Mouse (Mus musculus): ENCODE measurements around the gene Zfp46. TPM values are rescaled to one million over a fixed set of nuclear protein-coding genes. Genes with fewer than 3 reads are reported as not detected.

The Zfp46 gene
- total and polyA plus RNA-seq, 3 experiments = 5.9 to 6.6 TPM; not detected in 1

DNA sequence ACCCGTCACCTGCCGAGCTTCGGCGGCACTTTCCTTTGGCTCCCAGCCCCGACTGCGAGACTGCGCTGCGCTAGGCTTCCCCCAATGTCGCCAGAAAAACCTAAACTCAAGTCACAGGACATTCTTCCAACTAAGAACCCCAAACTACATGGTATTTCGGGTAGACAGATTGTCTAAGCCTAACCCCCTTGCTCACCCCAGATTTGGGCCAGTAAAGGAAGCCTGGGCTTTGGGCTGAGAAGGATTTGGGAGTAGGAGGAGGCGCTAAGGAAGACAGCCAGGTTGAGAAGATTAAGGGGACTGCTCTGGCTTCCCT, 35.2 kb upstream of the Zfp46 start:
- Histone ChIP-seq H3K27me3 (ENCODE audit: control insufficient read depth in 1 of 2, insufficient read depth in 2 of 2, low read length in 2 of 2) (peaks cover 0 to 3% of the 10 kb centered on the region in 2 experiments; a peak in 2 of 4 replicates), H3K27ac (ENCODE audit: control insufficient read depth, low read depth, low read length) (no peak overlapping the region), H3K4me3 (ENCODE audit: control insufficient read depth in 1 of 2, insufficient read depth in 1 of 2, low read depth in 2 of 2, low read length in 2 of 2) (no peak overlapping the region), H3K79me2 (ENCODE audit: control insufficient read depth, insufficient read depth, low read length, poor library complexity) (no peaks in the 10 kb centered on the region), H3K36me3 (ENCODE audit: control insufficient read depth in 1 of 2, insufficient read depth in 2 of 2, low read length in 2 of 2) (no peaks in the 10 kb centered on the region), H3K9ac (ENCODE audit: control insufficient read depth, low read depth, low read length, poor library complexity, severe bottlenecking) (no peak overlapping the region), H3K9me3 (replicated peaks; ENCODE audit: insufficient read depth, low read length) (no peaks in the 10 kb centered on the region), H3K4me1 (ENCODE audit: control insufficient read depth in 1 of 2, insufficient read depth in 2 of 2, low read length in 2 of 2) (no peaks in the 10 kb centered on the region)
- TF ChIP-seq HCFC1 (IDR thresholded peaks at IDR 0.05; ENCODE audit: low read depth, low read length) = no peak
- no peak for TF ChIP-seq SMC3 (IDR thresholded peaks at IDR 0.05; ENCODE audit: low read depth, low read length)
- no peak for TF ChIP-seq TAL1 (IDR thresholded peaks at IDR 0.05; ENCODE audit: low read length)
- TF ChIP-seq KAT2A (conservative IDR thresholded peaks at IDR 0.05; ENCODE audit: low read depth, low read length) = no peak
- TF ChIP-seq USF1 (IDR thresholded peaks at IDR 0.05; ENCODE audit: low read depth, low read length) = no peak
- no peak for TF ChIP-seq MAX (IDR thresholded peaks at IDR 0.05; ENCODE audit: low read length)
- TF ChIP-seq CTCF (IDR thresholded peaks at IDR 0.05 in 2 of 3, conservative IDR thresholded peaks at IDR 0.05 in 1 of 3; ENCODE audit: control insufficient read depth in 1 of 3, insufficient read depth in 1 of 3, low read depth in 2 of 3, low read length in 3 of 3, poor library complexity in 1 of 3, severe bottlenecking in 1 of 3) = no peak
- TF ChIP-seq POLR2AphosphoS5 (IDR thresholded peaks at IDR 0.05; ENCODE audit: borderline replicate concordance, low read depth, low read length) = no peak
- TF ChIP-seq POLR2AphosphoS2 (IDR thresholded peaks at IDR 0.05; ENCODE audit: low read length) = no peak
- TF ChIP-seq ZKSCAN1 (IDR thresholded peaks at IDR 0.05; ENCODE audit: low read depth, low read length) = no peak
- no peak for TF ChIP-seq RAD21 (IDR thresholded peaks at IDR 0.05; ENCODE audit: low read depth, low read length)
- TF ChIP-seq ELF1 (IDR thresholded peaks at IDR 0.05; ENCODE audit: low read depth, low read length) = no peak
- TF ChIP-seq BHLHE40 (IDR thresholded peaks at IDR 0.05; ENCODE audit: borderline replicate concordance, low read depth, low read length) = no peak
- no peak for DNase-seq (ENCODE audit: low read depth, low spot score)

DNA sequence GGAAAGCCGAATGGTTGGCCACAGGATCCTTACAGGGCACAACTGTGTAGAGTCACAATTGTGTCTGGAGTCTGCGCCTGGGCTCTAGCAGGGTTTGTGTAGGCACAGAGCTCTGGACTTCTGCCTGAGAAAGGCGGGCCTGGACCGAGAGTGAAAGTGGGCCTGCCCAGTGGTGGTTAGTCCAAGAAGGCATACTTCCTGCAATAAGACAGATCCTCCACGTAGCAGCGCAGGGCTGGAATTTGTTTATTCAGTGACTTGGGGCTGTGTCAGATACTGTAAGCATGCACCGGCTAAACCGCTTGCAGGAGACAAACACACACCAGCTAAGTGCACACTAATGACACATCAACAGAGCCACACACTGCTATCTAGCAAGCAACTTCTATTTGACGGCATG, 34.7 kb upstream of the Zfp46 start:
- Histone ChIP-seq H3K79me2 (ENCODE audit: control insufficient read depth, insufficient read depth, low read length, poor library complexity) (no peaks in the 10 kb centered on the region), H3K9me3 (replicated peaks; ENCODE audit: insufficient read depth, low read length) (no peaks in the 10 kb centered on the region), H3K9ac (ENCODE audit: control insufficient read depth, low read depth, low read length, poor library complexity, severe bottlenecking) (no peak overlapping the region), H3K27ac (ENCODE audit: control insufficient read depth, low read depth, low read length) (no peak overlapping the region), H3K36me3 (ENCODE audit: control insufficient read depth in 1 of 2, insufficient read depth in 2 of 2, low read length in 2 of 2) (no peaks in the 10 kb centered on the region), H3K27me3 (ENCODE audit: control insufficient read depth in 1 of 2, insufficient read depth in 2 of 2, low read length in 2 of 2) (no peaks in the 10 kb centered on the region; a peak in 1 of 4 replicates), H3K4me3 (ENCODE audit: control insufficient read depth in 1 of 2, insufficient read depth in 1 of 2, low read depth in 2 of 2, low read length in 2 of 2) (no peak overlapping the region), H3K4me1 (ENCODE audit: control insufficient read depth in 1 of 2, insufficient read depth in 2 of 2, low read length in 2 of 2) (no peaks in the 10 kb centered on the region)
- DNase-seq (ENCODE audit: low read depth, low spot score) = no peak
- no peak for TF ChIP-seq HCFC1 (IDR thresholded peaks at IDR 0.05; ENCODE audit: low read depth, low read length)
- TF ChIP-seq E2F4 (IDR thresholded peaks at IDR 0.05; ENCODE audit: borderline replicate concordance, low read depth, low read length) = no peak
- TF ChIP-seq ZC3H11A (IDR thresholded peaks at IDR 0.05; ENCODE audit: low read depth, low read length) = no peak
- TF ChIP-seq MAZ (IDR thresholded peaks at IDR 0.05; ENCODE audit: low read depth, low read length) = no peak
- no peak for TF ChIP-seq POLR2A (IDR thresholded peaks at IDR 0.05; ENCODE audit: control insufficient read depth in 1 of 2, insufficient read depth in 1 of 2, low read depth in 1 of 2, low read length in 2 of 2, poor library complexity in 1 of 2)
- TF ChIP-seq ZMIZ1 (IDR thresholded peaks at IDR 0.05; ENCODE audit: low read depth, low read length) = no peak
- TF ChIP-seq USF1 (IDR thresholded peaks at IDR 0.05; ENCODE audit: low read depth, low read length) = no peak
- no peak for TF ChIP-seq MEF2A (IDR thresholded peaks at IDR 0.05; ENCODE audit: extremely low read depth, insufficient replicate concordance, low read depth, low read length, poor library complexity, severe bottlenecking)
- TF ChIP-seq POLR2AphosphoS2 (IDR thresholded peaks at IDR 0.05; ENCODE audit: low read length) = no peak
- TF ChIP-seq GATA1 (IDR thresholded peaks at IDR 0.05; ENCODE audit: low read depth, low read length) = no peak
- no peak for TF ChIP-seq POLR2AphosphoS5 (IDR thresholded peaks at IDR 0.05; ENCODE audit: borderline replicate concordance, low read depth, low read length)
- no peak for TF ChIP-seq CHD2 (IDR thresholded peaks at IDR 0.05; ENCODE audit: low read length)
- no peak for TF ChIP-seq ETS1 (IDR thresholded peaks at IDR 0.05; ENCODE audit: low read depth, low read length)
- TF ChIP-seq NELFE (IDR thresholded peaks at IDR 0.05; ENCODE audit: low read depth, low read length) = no peak
- no peak for TF ChIP-seq ZKSCAN1 (IDR thresholded peaks at IDR 0.05; ENCODE audit: low read depth, low read length)

Measured in MEL (cell line).